In the genomic region with DNA sequence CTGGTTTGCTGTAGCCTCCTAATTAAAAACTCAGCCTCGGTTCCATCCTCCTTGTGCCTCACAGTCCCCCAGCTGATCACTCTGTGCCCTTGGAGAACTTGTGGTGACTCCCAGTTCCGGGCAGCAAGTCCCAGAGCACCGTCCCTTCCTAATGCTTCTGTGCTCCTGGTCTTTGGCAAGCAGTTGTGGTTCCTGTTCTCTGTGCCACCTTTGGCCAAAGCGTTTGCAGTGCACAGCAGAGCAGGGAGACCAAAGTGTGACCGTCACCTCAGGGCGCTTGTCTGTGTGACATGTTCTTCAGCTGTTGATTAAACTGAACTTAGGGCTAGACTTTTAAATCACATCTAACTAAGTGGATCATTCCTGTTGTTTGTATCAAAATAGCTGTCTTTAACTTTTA, we compare ENCODE assay signal across 19 mouse cellular contexts.
"Had no signal": no experiment of that assay in that cellular context is flagged by ENCODE, and none has a peak within 500 bp of the region (broad histone marks: within the 10 kb centered on the region; RNA-seq: fewer than 3 reads in every experiment).

No protein-coding gene starts in this region.

- H3K9ac ChIP-seq: liver, embryonic 12.5 days; liver, embryonic 15.5 days; lung, embryonic 15.5 days; midbrain, embryonic 13.5 days; neural tube, embryonic 13.5 days had no signal

- H3K4me3 ChIP-seq: left cerebral cortex, adult 2 months; liver, embryonic 12.5 days; liver, embryonic 15.5 days; lung, embryonic 15.5 days; megakaryocyte, embryonic 14.5 days; midbrain, embryonic 10.5 days; midbrain, embryonic 13.5 days; myocyte; neural tube, embryonic 13.5 days had no signal

- H3K36me3 ChIP-seq: liver, embryonic 12.5 days; liver, embryonic 15.5 days; lung, embryonic 15.5 days; midbrain, embryonic 10.5 days had no signal

- H3K9me3 ChIP-seq: liver, embryonic 12.5 days; liver, embryonic 15.5 days; lung, embryonic 15.5 days; megakaryocyte, embryonic 14.5 days; midbrain, embryonic 10.5 days; midbrain, embryonic 13.5 days; neural tube, embryonic 13.5 days had no signal

- H3K27ac ChIP-seq: left cerebral cortex, adult 2 months; liver, embryonic 12.5 days; liver, embryonic 15.5 days; lung, embryonic 15.5 days; midbrain, embryonic 10.5 days; midbrain, embryonic 13.5 days; neural tube, embryonic 13.5 days had no signal

- DNase-seq: layer of hippocampus, postnatal 36 days; lung, adult 18-20 months; lung, postnatal 10 days; lung, postnatal 36 days; retina, postnatal 1 day; right cerebral cortex, postnatal 25 days; spleen, adult 18-20 months; thymus, postnatal 25 days had no signal

- H3K4me2 ChIP-seq: liver, embryonic 12.5 days; liver, embryonic 15.5 days; lung, embryonic 15.5 days; midbrain, embryonic 13.5 days; neural tube, embryonic 13.5 days had no signal

- ATAC-seq: intestine, postnatal 0 days; liver, embryonic 12.5 days; midbrain, embryonic 13.5 days; midbrain, embryonic 16.5 days had no signal

- H3K4me1 ChIP-seq: liver, embryonic 12.5 days; liver, embryonic 15.5 days; lung, embryonic 15.5 days; megakaryocyte, embryonic 14.5 days; midbrain, embryonic 10.5 days; midbrain, embryonic 13.5 days had no signal

- H3K27me3 ChIP-seq: liver, embryonic 12.5 days; liver, embryonic 15.5 days; lung, embryonic 15.5 days; megakaryocyte, embryonic 14.5 days; midbrain, embryonic 13.5 days; neural tube, embryonic 13.5 days had no signal
